Comparison of ENCODE assay signal across 15 mouse cellular contexts in the genomic region with DNA sequence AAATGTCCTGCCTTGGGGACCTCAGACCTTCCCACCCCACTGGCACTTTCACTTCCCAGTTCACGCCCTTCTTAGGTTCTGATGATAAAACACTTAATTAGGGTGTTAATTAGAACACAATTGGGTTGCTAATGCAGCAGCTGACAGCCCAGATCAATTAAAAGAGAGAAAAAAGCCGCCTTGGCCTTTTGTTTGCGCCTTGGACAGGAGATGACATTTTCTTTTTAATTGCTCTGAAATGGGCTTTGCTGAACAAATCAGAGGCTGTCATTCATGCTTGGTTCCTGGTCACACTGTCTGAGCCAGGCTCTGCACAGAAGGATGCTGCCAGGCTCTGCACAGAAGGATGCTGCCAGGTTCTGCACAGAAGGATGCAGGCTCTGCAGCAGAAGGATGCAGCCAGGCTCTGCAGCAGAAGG. TPM values are rescaled to one million over a fixed set of nuclear protein-coding genes. Genes with fewer than 3 reads are reported as not detected.
A peak's percentile ranks its signal among the peaks of the same experiment; 100 is the strongest.
DNase-seq lines count a peak whose midpoint lies in the region; ATAC-seq and TF ChIP-seq lines count a peak whose summit lies in the region.
"Had no signal": no experiment of that assay in that cellular context is flagged by ENCODE, and none has a peak within 500 bp of the region (broad histone marks: within the 10 kb centered on the region; RNA-seq: fewer than 3 reads in every experiment).

No protein-coding gene starts in this region.

- ATAC-seq in forebrain, embryonic 11.5 days (replicated peaks; ENCODE audit: low FRiP score) = peak; percentile 77; the same call in 1 of the 2 replicates
- ATAC-seq in hindbrain, embryonic 13.5 days (ENCODE audit: low FRiP score) = peak; percentile 74
- ATAC-seq: intestine, embryonic 15.5 days; liver, embryonic 12.5 days; lung, postnatal 0 days had no signal

- H3K4me1 ChIP-seq in forebrain, embryonic 11.5 days (replicated peaks; ENCODE audit: control insufficient read depth, insufficient read depth, low read length) = peaks cover 41% of the 10 kb centered on the region
- peaks cover 61% of the 10 kb centered on the region for H3K4me1 ChIP-seq in hindbrain, embryonic 13.5 days (replicated peaks)
- H3K4me1 ChIP-seq: embryonic facial prominence, embryonic 12.5 days; intestine, embryonic 15.5 days; liver, embryonic 12.5 days; stomach, embryonic 15.5 days had no signal

- H3K9me3 ChIP-seq in forebrain, embryonic 11.5 days (ENCODE audit: control insufficient read depth, low read length) = no peaks in the 10 kb centered on the region
- H3K9me3 ChIP-seq in hindbrain, embryonic 13.5 days = no peaks in the 10 kb centered on the region
- H3K9me3 ChIP-seq: embryonic facial prominence, embryonic 12.5 days; intestine, embryonic 15.5 days; liver, embryonic 12.5 days; stomach, embryonic 15.5 days had no signal

- peaks cover 25% of the 10 kb centered on the region for H3K27me3 ChIP-seq in forebrain, embryonic 11.5 days (ENCODE audit: control insufficient read depth, insufficient read depth, low read length)
- peaks cover 44% of the 10 kb centered on the region for H3K27me3 ChIP-seq in hindbrain, embryonic 13.5 days

- no peak overlapping the region for H3K4me3 ChIP-seq in left cerebral cortex, adult 2 months
- H3K4me3 ChIP-seq in forebrain, embryonic 11.5 days (ENCODE audit: low read depth, low read length) = no peak overlapping the region
- H3K4me3 ChIP-seq in hindbrain, embryonic 13.5 days = no peak overlapping the region
- H3K4me3 ChIP-seq: embryonic facial prominence, embryonic 12.5 days; intestine, embryonic 15.5 days; liver, embryonic 12.5 days; stomach, embryonic 15.5 days had no signal

- intact Hi-C loops in left cerebral cortex, adult 2 months (cut with DNase I) = no loop called here
- intact Hi-C loops in left cerebral cortex, postnatal 10 days (cut with DNase I) = no loop called here

- TF ChIP-seq CTCF in left cerebral cortex, adult 2 months (IDR thresholded peaks at IDR 0.05) = no peak

- 5% methylated on average over 3 of the region's 3 CpGs for WGBS in forebrain, embryonic 11.5 days
- 6% methylated on average over 3 of the region's 3 CpGs for WGBS in hindbrain, embryonic 13.5 days

- H3K27ac ChIP-seq in left cerebral cortex, adult 2 months = peak overlapping the region; percentile 58; the same call in 1 of the 2 replicates
- H3K27ac ChIP-seq in forebrain, embryonic 11.5 days (ENCODE audit: low read depth, low read length) = no peak overlapping the region
- peak overlapping the region; percentile 63 for H3K27ac ChIP-seq in hindbrain, embryonic 13.5 days
- H3K27ac ChIP-seq: embryonic facial prominence, embryonic 12.5 days; intestine, embryonic 15.5 days; liver, embryonic 12.5 days; stomach, embryonic 15.5 days had no signal

- no peak overlapping the region for H3K4me2 ChIP-seq in forebrain, embryonic 11.5 days (ENCODE audit: low read depth, low read length, severe bottlenecking)
- no peak overlapping the region for H3K4me2 ChIP-seq in hindbrain, embryonic 13.5 days
- H3K4me2 ChIP-seq: embryonic facial prominence, embryonic 12.5 days; intestine, embryonic 15.5 days; liver, embryonic 12.5 days; stomach, embryonic 15.5 days had no signal

- no peak overlapping the region for H3K9ac ChIP-seq in forebrain, embryonic 11.5 days (ENCODE audit: low read length)
- no peak overlapping the region for H3K9ac ChIP-seq in hindbrain, embryonic 13.5 days
- H3K9ac ChIP-seq: embryonic facial prominence, embryonic 12.5 days; intestine, embryonic 15.5 days; liver, embryonic 12.5 days; stomach, embryonic 15.5 days had no signal

- no peaks in the 10 kb centered on the region for H3K36me3 ChIP-seq in forebrain, embryonic 11.5 days (ENCODE audit: control insufficient read depth, insufficient read depth, low read length)
- no peaks in the 10 kb centered on the region for H3K36me3 ChIP-seq in hindbrain, embryonic 13.5 days
- H3K36me3 ChIP-seq: embryonic facial prominence, embryonic 12.5 days; intestine, embryonic 15.5 days; liver, embryonic 12.5 days; stomach, embryonic 15.5 days had no signal

- DNase-seq in left cerebral cortex, adult 2 months (ENCODE audit: extremely low spot score in 1 of 2, low spot score in 2 of 2) = no peak
- no peak for DNase-seq in left cerebral cortex, postnatal 10 days (ENCODE audit: extremely low spot score in 1 of 2, low spot score in 2 of 2)
- peak; percentile 66 for DNase-seq in forebrain, embryonic 11.5 days (ENCODE audit: low spot score)
- peak; percentile 65 for DNase-seq in retina, embryonic 14.5 days (ENCODE audit: low spot score)
- DNase-seq in thymus, adult 18-20 months = no peak
- DNase-seq in ovary, postnatal 10 days (ENCODE audit: low spot score) = no peak
- DNase-seq: cerebellum, adult 8-10 months; kidney, postnatal 10 days had no signal

RNA-seq across cellular contexts. Expression of a gene that starts 35.5 kb away (rescaled TPM):
- total RNA-seq in left cerebral cortex, adult 2 months (2021) = not detected
- total RNA-seq in left cerebral cortex, postnatal 10 days (2021) = not detected
- 0.37 and 0.52 TPM in 2 replicates for polyA plus RNA-seq in forebrain, embryonic 11.5 days (2014; fragmentation: Nextera tagmentation; extraction: Ambion mirVana)
- 0.44 and 0.91 TPM in 2 replicates for polyA plus RNA-seq in hindbrain, embryonic 13.5 days (2015; fragmentation: Nextera tagmentation; extraction: Ambion mirVana)
- polyA plus RNA-seq: heart, embryonic 16.5 days had no signal

RNA-seq across cellular contexts. Expression of a gene that starts 47.9 kb away (rescaled TPM):
- total RNA-seq in left cerebral cortex, adult 2 months (2021) = 1 to 10 TPM; 1.4 to 1.5 TPM
- total RNA-seq in left cerebral cortex, postnatal 10 days (2021) = 1 to 10 TPM; 1.1 to 1.3 TPM
- 1.5 and 1.6 TPM in 2 replicates for polyA plus RNA-seq in forebrain, embryonic 11.5 days (2014; fragmentation: Nextera tagmentation; extraction: Ambion mirVana)
- polyA plus RNA-seq in hindbrain, embryonic 13.5 days (2015; fragmentation: Nextera tagmentation; extraction: Ambion mirVana) = 3.8 and 4.1 TPM in 2 replicates

RNA-seq across cellular contexts. Expression of a gene that starts 53.4 kb away (rescaled TPM):
- total RNA-seq in left cerebral cortex, adult 2 months (2021) = 1 to 10 TPM; 4.9 to 6.0 TPM
- 1 to 10 TPM; 3.6 to 4.0 TPM for total RNA-seq in left cerebral cortex, postnatal 10 days (2021)
- polyA plus RNA-seq in forebrain, embryonic 11.5 days (2014; fragmentation: Nextera tagmentation; extraction: Ambion mirVana) = 0.08 and 0.13 TPM in 2 replicates
- polyA plus RNA-seq in hindbrain, embryonic 13.5 days (2015; fragmentation: Nextera tagmentation; extraction: Ambion mirVana) = 1.3 TPM in 2 replicates
- polyA plus RNA-seq: liver, embryonic 12.5 days had no signal

Comparison
In these comparisons a context has a peak if more than half of its experiments do, and no peak if none do; other contexts are left out.
1. DNase-seq: peak in forebrain, embryonic 11.5 days (single experiment) and retina, embryonic 14.5 days (single experiment); none in left cerebral cortex, adult 2 months (0 of 2), left cerebral cortex, postnatal 10 days (0 of 2), thymus, adult 18-20 months (0 of 2) and ovary, postnatal 10 days (single experiment).